In the genomic region with DNA sequence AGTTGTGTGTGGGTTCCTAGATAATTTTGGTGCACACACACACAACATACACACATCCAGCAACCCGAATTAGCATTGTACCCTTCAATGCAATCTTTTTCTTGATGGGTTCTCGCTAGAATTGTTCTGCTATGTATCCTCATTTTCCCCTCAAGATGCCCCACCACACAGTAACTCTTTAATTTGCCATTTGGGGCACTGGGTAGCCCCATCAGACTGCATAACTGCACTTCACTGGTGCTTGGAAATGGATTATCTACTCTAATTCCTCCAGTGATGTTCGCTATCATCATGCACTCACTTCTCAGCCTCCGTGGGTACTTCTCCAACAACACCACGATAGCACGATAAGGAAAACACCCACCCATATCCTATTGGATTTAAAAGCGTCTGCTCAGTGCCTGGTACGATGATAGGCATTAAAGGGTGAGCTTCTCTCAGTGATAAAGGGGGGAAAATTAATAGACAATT, we compare ENCODE assay signal across 8 mouse cellular contexts. TPM values are rescaled to one million over a fixed set of nuclear protein-coding genes. Genes with fewer than 3 reads are reported as not detected.
A peak's percentile ranks its signal among the peaks of the same experiment; 100 is the strongest.
DNase-seq lines count a peak whose midpoint lies in the region; ATAC-seq lines count a peak whose summit lies in the region.

No protein-coding gene starts in this region.

- 24% methylated on average over 8 of the region's 8 CpGs for WGBS in liver, embryonic 11.5 days
- 18% methylated on average over 8 of the region's 8 CpGs for WGBS in intestine, embryonic 16.5 days

- H3K4me1 ChIP-seq in liver, embryonic 11.5 days (replicated peaks; ENCODE audit: control insufficient read depth, insufficient read depth, low read length), result no peaks in the 10 kb centered on the region; the same call in 1 of the 2 replicates
- H3K4me1 ChIP-seq in intestine, embryonic 16.5 days (ENCODE audit: control insufficient read depth, insufficient read depth, low read length), result peaks cover 4% of the 10 kb centered on the region; the same call in 1 of the 2 replicates

- H3K4me3 ChIP-seq in liver, embryonic 11.5 days (ENCODE audit: low read depth, low read length), result no peak overlapping the region
- peak overlapping the region; percentile 71 for H3K4me3 ChIP-seq in intestine, embryonic 16.5 days (ENCODE audit: low read length)

- H3K4me2 ChIP-seq in liver, embryonic 11.5 days, result peak overlapping the region; percentile 70
- H3K4me2 ChIP-seq in intestine, embryonic 16.5 days (ENCODE audit: low read depth, low read length), result peak overlapping the region; percentile 96

- no peaks in the 10 kb centered on the region for H3K36me3 ChIP-seq in liver, embryonic 11.5 days (ENCODE audit: control insufficient read depth, insufficient read depth, low read length)
- no peaks in the 10 kb centered on the region for H3K36me3 ChIP-seq in intestine, embryonic 16.5 days (ENCODE audit: control insufficient read depth, insufficient read depth, low read length)

- H3K27me3 ChIP-seq in liver, embryonic 11.5 days (replicated peaks; ENCODE audit: control insufficient read depth, insufficient read depth, low read length), result peaks cover 24% of the 10 kb centered on the region
- H3K27me3 ChIP-seq in intestine, embryonic 16.5 days (replicated peaks; ENCODE audit: control insufficient read depth, insufficient read depth, low read length), result no peaks in the 10 kb centered on the region; the same call in 1 of the 2 replicates

- H3K9ac ChIP-seq in liver, embryonic 11.5 days (ENCODE audit: low read depth, low read length), result no peak overlapping the region
- no peak overlapping the region for H3K9ac ChIP-seq in intestine, embryonic 16.5 days (ENCODE audit: low read depth, low read length)

- H3K27ac ChIP-seq in liver, embryonic 11.5 days (ENCODE audit: low read depth, low read length), result no peak overlapping the region
- H3K27ac ChIP-seq in intestine, embryonic 16.5 days (ENCODE audit: low read length), result no peak overlapping the region

- ATAC-seq in liver, embryonic 11.5 days (replicated peaks; ENCODE audit: low FRiP score), result no peak
- no peak for ATAC-seq in intestine, embryonic 16.5 days

- DNase-seq in cerebellum, adult 11 months, result peak; percentile 30
- DNase-seq in cerebellum, postnatal 4 days (ENCODE audit: low spot score in 2 of 2), result no peak
- DNase-seq in liver, embryonic 11.5 days (ENCODE audit: low spot score), result no peak
- no peak for DNase-seq in liver
- DNase-seq in retina, postnatal 1 day, result peak; percentile 37
- no peak for DNase-seq in urinary bladder, postnatal 25 days (ENCODE audit: low spot score)
- no peak for DNase-seq in frontal cortex, postnatal 36 days (ENCODE audit: low spot score in 2 of 2)

- H3K9me3 ChIP-seq in liver, embryonic 11.5 days (ENCODE audit: control insufficient read depth, low read length), result no peaks in the 10 kb centered on the region
- H3K9me3 ChIP-seq in intestine, embryonic 16.5 days (ENCODE audit: control insufficient read depth, low read length), result no peaks in the 10 kb centered on the region

RNA-seq across cellular contexts. Expression of a gene that starts 0.9 kb away (rescaled TPM):
- polyA plus RNA-seq in liver, embryonic 11.5 days (2014; fragmentation: Nextera tagmentation; extraction: Ambion mirVana), result 0.47 and 1.1 TPM in 2 replicates
- 7.5 and 8.3 TPM in 2 replicates for polyA plus RNA-seq in intestine, embryonic 16.5 days (2015; fragmentation: Nextera tagmentation; extraction: Ambion mirVana)

Comparison
In these comparisons a context has a peak if more than half of its experiments do, and no peak if none do; other contexts are left out.
1. DNase-seq: peak in cerebellum, adult 11 months (single experiment) and retina, postnatal 1 day (single experiment); none in cerebellum, postnatal 4 days (0 of 2), liver, embryonic 11.5 days (single experiment), liver (single experiment), urinary bladder, postnatal 25 days (single experiment) and frontal cortex, postnatal 36 days (0 of 2).